Mouse (Mus musculus): Measurements from ENCODE around the gene Il34. TPM values are rescaled to one million over a fixed set of nuclear protein-coding genes. Genes with fewer than 3 reads are reported as not detected.
A peak's percentile ranks its signal among the peaks of the same experiment; 100 is the strongest.

Il34 gene
- polyA plus RNA-seq, 1 experiment from 2014 or later, result 8.8 TPM

DNA sequence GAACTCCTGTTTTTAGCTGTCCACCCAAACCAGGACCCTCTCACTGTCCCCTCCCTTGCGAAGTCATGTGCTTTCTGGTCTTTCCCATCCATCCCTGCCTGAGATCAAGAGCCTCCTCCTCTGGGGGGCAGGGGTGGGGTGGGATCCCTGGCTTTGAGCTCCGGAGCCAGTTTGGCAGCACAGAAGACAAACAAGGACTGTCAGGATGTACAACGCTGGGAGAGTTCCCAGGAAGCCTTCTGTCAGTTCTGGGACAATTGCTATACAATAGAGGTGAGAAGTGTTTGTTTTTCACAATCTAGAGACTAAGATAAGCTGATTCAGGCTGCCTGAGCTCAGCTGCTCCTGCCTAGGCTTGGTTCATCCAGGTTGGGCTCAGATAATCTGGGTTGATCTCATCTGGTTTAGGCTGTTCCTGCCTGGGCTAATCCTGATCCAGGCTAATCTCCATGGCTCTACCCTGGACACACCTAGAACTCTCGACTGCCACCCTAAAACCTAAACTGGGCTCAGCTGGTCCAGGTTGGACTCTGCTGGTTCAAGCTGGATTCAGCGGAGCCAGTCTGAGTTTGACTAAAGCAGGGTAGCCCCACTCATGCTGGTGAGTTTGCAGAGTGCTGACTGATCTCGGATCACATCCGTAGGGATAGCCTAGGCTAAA lies 45.3 kb downstream of the Il34 start:
- Histone ChIP-seq H3K4me1 (ENCODE audit: control insufficient read depth, insufficient read depth, low read depth, low read length) (no peaks in the 10 kb centered on the region), H3K4me3 (ENCODE audit: low read length) (no peak overlapping the region), H3K36me3 (ENCODE audit: control insufficient read depth, insufficient read depth, low read length) (no peaks in the 10 kb centered on the region), H3K9me3 (ENCODE audit: control insufficient read depth, low read length) (no peaks in the 10 kb centered on the region), H3K4me2 (ENCODE audit: low read length) (no peak overlapping the region), H3K27ac (ENCODE audit: low read depth, low read length) (peak overlapping the region; percentile 17; the same call in 1 of the 2 replicates), H3K27me3 (replicated peaks; ENCODE audit: control insufficient read depth, insufficient read depth, low read length) (no peaks in the 10 kb centered on the region), H3K9ac (ENCODE audit: low read depth, low read length) (no peak overlapping the region)
- no peak for ATAC-seq
- 70% methylated on average over 7 of the region's 7 CpGs for WGBS

DNA sequence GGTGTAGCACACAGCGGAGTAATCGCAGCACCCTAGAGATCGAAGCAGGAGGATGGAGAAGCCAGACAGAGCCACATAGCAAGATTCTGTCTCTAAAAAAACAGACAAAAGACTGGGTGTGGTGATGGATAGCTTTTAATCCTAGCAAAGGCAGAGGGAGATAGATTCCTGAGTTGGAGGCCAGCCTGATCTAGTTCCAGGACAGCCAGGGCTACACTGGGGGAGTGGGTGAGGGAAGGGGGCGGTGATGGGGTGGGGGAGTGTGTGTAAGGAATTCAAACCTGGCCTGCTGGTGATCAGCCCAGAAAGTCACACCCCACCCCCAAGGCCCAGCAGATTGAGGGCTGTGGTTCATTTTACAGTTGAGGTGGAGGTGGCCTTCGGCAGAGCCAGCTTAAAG lies 49.5 kb downstream of the Il34 start:
- Histone ChIP-seq H3K36me3 (ENCODE audit: control insufficient read depth, insufficient read depth, low read length) (no peaks in the 10 kb centered on the region), H3K27ac (ENCODE audit: low read depth, low read length) (no peak overlapping the region), H3K4me1 (ENCODE audit: control insufficient read depth, insufficient read depth, low read depth, low read length) (no peaks in the 10 kb centered on the region), H3K27me3 (replicated peaks; ENCODE audit: control insufficient read depth, insufficient read depth, low read length) (no peaks in the 10 kb centered on the region), H3K9me3 (ENCODE audit: control insufficient read depth, low read length) (no peaks in the 10 kb centered on the region), H3K4me3 (ENCODE audit: low read length) (no peak overlapping the region), H3K4me2 (ENCODE audit: low read length) (no peak overlapping the region), H3K9ac (ENCODE audit: low read depth, low read length) (no peak overlapping the region)
- 92% methylated on average over 5 of the region's 5 CpGs for WGBS
- ATAC-seq, result no peak

DNA sequence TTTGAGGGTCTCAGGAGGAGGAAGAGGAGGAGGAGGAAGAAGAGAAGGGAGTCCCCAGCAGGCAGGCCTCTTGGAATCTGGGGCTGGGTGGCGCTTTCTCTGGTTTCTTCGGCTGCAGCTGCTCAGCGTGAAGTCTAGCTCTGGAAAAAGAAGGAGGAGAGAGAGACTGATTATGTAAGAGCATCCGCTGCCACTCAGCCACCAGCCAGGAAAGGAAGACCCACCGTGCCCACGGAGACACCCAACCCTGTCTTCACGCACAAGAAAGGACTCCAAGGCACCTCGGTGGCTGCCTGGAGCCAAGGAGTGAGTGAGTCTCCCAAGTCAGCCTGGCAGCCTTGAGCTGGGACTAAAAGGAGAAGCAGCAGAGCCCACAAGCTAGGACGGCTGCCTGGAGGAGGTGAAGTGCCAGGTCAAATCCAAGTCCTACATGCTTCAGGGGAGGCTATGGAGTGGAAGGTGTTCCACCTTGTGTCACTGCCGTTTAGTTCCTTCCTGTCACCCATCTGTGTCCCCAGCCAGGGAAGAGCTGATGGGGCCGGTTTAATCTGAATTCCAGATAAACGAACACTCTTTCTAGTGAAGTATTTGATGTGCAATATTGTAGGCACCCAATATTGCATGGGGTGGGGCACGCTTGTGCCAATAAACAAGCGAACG lies 50.1 kb downstream of the Il34 start:
- Histone ChIP-seq H3K4me2 (ENCODE audit: low read length) (no peak overlapping the region), H3K36me3 (ENCODE audit: control insufficient read depth, insufficient read depth, low read length) (no peaks in the 10 kb centered on the region), H3K27ac (ENCODE audit: low read depth, low read length) (no peak overlapping the region), H3K9me3 (ENCODE audit: control insufficient read depth, low read length) (no peaks in the 10 kb centered on the region), H3K4me3 (ENCODE audit: low read length) (no peak overlapping the region), H3K27me3 (replicated peaks; ENCODE audit: control insufficient read depth, insufficient read depth, low read length) (no peaks in the 10 kb centered on the region), H3K4me1 (ENCODE audit: control insufficient read depth, insufficient read depth, low read depth, low read length) (no peaks in the 10 kb centered on the region), H3K9ac (ENCODE audit: low read depth, low read length) (no peak overlapping the region)
- ATAC-seq, result no peak
- 54% methylated on average over 15 of the region's 15 CpGs for WGBS

DNA sequence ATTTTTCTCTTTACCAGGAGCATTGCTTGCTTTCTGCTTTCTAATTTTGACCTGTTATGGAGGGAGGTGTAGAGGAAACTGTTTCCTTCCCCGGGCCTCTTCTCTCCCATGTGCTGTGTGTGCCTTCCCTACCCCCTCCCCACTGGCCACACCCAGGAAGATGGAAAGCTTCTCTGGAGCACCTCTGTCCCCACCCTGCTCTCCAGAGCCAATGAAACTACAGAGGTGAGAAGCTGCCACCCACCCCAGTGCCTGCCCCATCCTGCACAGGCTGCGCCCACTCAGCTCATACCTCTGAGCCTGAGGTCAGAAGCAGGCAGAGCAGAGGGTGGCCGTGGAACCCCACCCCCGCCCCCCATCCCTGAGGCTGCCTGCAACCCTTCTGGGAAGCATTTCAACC lies 51.0 kb downstream of the Il34 start:
- Histone ChIP-seq H3K9ac (ENCODE audit: low read depth, low read length) (peak overlapping the region; percentile 25; the same call in 1 of the 2 replicates), H3K27ac (ENCODE audit: low read depth, low read length) (no peak overlapping the region), H3K4me2 (ENCODE audit: low read length) (no peak overlapping the region), H3K27me3 (replicated peaks; ENCODE audit: control insufficient read depth, insufficient read depth, low read length) (no peaks in the 10 kb centered on the region), H3K4me1 (ENCODE audit: control insufficient read depth, insufficient read depth, low read depth, low read length) (no peaks in the 10 kb centered on the region), H3K4me3 (ENCODE audit: low read length) (no peak overlapping the region), H3K9me3 (ENCODE audit: control insufficient read depth, low read length) (no peaks in the 10 kb centered on the region), H3K36me3 (ENCODE audit: control insufficient read depth, insufficient read depth, low read length) (no peaks in the 10 kb centered on the region)
- 0 out of 2 replicates have a peak, but pooled peaks have one; percentile 37 for ATAC-seq
- 50% methylated on average over 4 of the region's 4 CpGs for WGBS

DNA sequence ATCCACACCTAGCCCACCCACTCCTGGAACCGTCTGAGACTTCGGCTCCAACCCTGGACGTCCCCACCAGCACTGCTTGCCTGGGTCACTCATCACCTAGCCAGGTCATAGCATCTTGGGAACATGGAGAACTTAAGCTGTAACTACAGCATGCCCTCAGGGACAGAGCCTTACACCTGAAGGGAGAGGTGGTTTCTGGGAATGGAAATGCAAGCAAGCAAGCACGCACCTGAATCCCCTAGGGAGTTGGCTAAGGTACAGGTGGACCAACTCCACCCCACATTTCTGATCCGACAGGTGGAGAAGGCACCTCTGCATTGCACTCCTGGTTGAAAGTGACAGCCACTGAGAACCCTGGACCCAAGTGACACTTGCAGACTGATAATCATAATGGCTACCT lies 54.2 kb downstream of the Il34 start:
- no peak overlapping the region for H3K4me3 ChIP-seq (ENCODE audit: low read length)
- no peak overlapping the region for H3K27ac ChIP-seq (ENCODE audit: low read depth, low read length)
- no peak overlapping the region for H3K9ac ChIP-seq (ENCODE audit: low read depth, low read length)
- no peaks in the 10 kb centered on the region for H3K36me3 ChIP-seq (ENCODE audit: control insufficient read depth, insufficient read depth, low read length)
- 88% methylated on average over 5 of the region's 5 CpGs for WGBS
- no peaks in the 10 kb centered on the region for H3K4me1 ChIP-seq (ENCODE audit: control insufficient read depth, insufficient read depth, low read depth, low read length)
- ATAC-seq, result no peak
- H3K4me2 ChIP-seq (ENCODE audit: low read length), result no peak overlapping the region
- H3K9me3 ChIP-seq (ENCODE audit: control insufficient read depth, low read length), result no peaks in the 10 kb centered on the region
- no peaks in the 10 kb centered on the region for H3K27me3 ChIP-seq (replicated peaks; ENCODE audit: control insufficient read depth, insufficient read depth, low read length)

DNA sequence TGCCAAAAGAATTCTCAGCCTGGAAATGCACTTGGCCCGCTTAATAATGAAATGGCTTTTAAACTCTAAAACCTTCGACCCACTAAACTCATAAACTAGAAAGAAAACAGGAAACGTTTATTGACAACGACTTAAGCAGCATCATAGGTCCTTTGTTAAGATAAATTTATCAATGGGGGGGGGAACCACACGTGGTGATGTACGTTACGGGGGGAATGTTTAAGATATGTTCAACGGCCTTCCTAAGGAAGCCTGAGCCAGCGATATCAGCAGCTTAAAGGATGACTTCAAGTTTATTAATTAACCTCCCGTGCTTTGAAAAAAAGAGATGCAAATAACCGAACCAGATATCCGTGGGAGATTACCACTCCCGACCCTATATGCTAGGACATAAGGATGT lies 55.5 kb downstream of the Il34 start:
- no peak overlapping the region for H3K9ac ChIP-seq (ENCODE audit: low read depth, low read length)

DNA sequence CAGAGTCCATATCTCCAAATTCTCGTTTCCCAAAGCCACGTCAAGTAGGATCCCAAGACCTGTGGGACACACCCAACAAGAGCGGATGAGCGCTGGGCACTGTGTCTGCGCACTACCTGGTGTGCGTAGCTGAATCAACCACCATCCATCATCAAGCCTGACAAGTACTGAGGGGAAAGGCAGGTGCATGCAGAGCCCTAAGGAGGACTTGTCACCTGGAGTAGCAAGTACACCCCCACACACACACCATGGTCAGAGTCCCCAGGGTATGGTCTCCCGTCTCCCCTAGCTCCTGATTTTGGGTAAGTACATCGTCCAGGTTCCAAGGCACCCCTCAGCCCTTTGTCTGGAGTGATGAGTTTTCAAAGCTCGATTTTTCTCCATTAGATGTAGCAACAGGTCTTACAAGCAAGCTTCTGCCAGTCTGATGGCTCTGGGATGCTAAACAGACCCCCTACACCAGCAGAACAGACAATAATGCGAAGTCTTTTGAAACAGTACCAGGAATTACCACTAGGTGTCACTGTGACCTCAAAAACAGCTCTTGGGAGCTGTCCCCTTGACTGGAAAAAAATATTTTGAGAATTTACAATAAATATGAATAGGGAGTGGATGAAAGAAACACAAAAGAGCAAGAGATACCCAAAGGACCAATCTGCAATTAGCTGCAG lies 56.1 kb downstream of the Il34 start:
- H3K4me1 ChIP-seq (ENCODE audit: control insufficient read depth, insufficient read depth, low read depth, low read length), result no peaks in the 10 kb centered on the region
- H3K27ac ChIP-seq (ENCODE audit: low read depth, low read length), result no peak overlapping the region
- H3K27me3 ChIP-seq (replicated peaks; ENCODE audit: control insufficient read depth, insufficient read depth, low read length), result no peaks in the 10 kb centered on the region
- H3K4me3 ChIP-seq (ENCODE audit: low read length), result no peak overlapping the region
- peak; percentile 71 for ATAC-seq
- WGBS, result 59% methylated on average over 10 of the region's 10 CpGs
- no peaks in the 10 kb centered on the region for H3K9me3 ChIP-seq (ENCODE audit: control insufficient read depth, low read length)
- no peaks in the 10 kb centered on the region for H3K36me3 ChIP-seq (ENCODE audit: control insufficient read depth, insufficient read depth, low read length)
- H3K9ac ChIP-seq (ENCODE audit: low read depth, low read length), result no peak overlapping the region
- H3K4me2 ChIP-seq (ENCODE audit: low read length), result no peak overlapping the region

More for the DNA sequence above, 55.5 kb downstream of the Il34 start:
- Histone ChIP-seq H3K4me1 (ENCODE audit: control insufficient read depth, insufficient read depth, low read depth, low read length) (no peaks in the 10 kb centered on the region), H3K27ac (ENCODE audit: low read depth, low read length) (no peak overlapping the region), H3K4me3 (ENCODE audit: low read length) (no peak overlapping the region), H3K9me3 (ENCODE audit: control insufficient read depth, low read length) (no peaks in the 10 kb centered on the region), H3K36me3 (ENCODE audit: control insufficient read depth, insufficient read depth, low read length) (no peaks in the 10 kb centered on the region), H3K4me2 (ENCODE audit: low read length) (no peak overlapping the region), H3K27me3 (replicated peaks; ENCODE audit: control insufficient read depth, insufficient read depth, low read length) (no peaks in the 10 kb centered on the region)
- 37% methylated on average over 13 of the region's 13 CpGs for WGBS
- ATAC-seq, result no peak

DNA sequence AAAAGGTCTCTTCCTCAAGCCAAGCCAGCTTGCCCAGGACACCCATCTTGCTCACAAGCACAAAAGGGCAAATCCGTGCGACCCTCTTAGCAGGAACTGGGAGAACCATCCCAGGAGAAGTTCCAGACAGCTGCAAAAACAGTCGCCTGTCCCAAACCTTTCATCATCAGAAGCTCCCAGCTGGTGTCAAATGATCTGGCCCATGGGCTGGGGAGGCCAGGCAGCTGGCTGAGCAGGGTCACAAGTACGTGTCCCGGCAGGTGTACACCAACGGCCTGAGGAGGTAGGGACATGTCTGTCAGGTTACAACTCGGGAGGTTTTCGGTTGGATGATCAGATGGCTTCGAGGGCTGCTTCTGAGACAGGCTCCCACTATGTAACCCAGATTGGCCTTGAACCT lies 59.1 kb downstream of the Il34 start:
- H3K36me3 ChIP-seq (ENCODE audit: control insufficient read depth, insufficient read depth, low read length), result no peaks in the 10 kb centered on the region
- 77% methylated on average over 9 of the region's 9 CpGs for WGBS
- H3K9ac ChIP-seq (ENCODE audit: low read depth, low read length), result no peak overlapping the region
- no peak overlapping the region for H3K4me3 ChIP-seq (ENCODE audit: low read length)
- H3K27ac ChIP-seq (ENCODE audit: low read depth, low read length), result no peak overlapping the region
- no peaks in the 10 kb centered on the region for H3K27me3 ChIP-seq (replicated peaks; ENCODE audit: control insufficient read depth, insufficient read depth, low read length)
- H3K4me2 ChIP-seq (ENCODE audit: low read length), result no peak overlapping the region
- ATAC-seq, result no peak
- no peaks in the 10 kb centered on the region for H3K4me1 ChIP-seq (ENCODE audit: control insufficient read depth, insufficient read depth, low read depth, low read length)
- H3K9me3 ChIP-seq (ENCODE audit: control insufficient read depth, low read length), result no peaks in the 10 kb centered on the region

DNA sequence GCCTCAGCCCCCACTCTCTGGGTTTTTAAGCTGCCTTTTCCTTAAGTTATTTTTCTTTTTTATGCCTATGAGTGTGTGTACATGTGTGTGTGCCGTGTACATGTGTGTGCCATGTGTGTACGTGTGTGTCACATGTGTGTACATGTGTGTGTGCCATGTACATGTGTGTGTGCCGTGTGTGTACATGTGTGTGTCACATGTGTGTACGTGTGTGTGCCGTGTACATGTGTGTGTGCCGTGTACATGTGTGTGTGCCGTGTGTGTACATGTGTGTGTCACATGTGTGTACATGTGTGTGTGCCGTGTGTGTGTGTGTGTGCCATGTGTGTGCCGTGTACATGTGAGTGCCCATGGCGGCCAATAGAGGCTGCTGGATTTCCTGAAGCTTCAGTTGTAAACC lies 60.6 kb downstream of the Il34 start:
- WGBS, result 97% methylated on average over 10 of the region's 10 CpGs
- Histone ChIP-seq H3K27me3 (replicated peaks; ENCODE audit: control insufficient read depth, insufficient read depth, low read length) (no peaks in the 10 kb centered on the region), H3K27ac (ENCODE audit: low read depth, low read length) (no peak overlapping the region), H3K4me3 (ENCODE audit: low read length) (no peak overlapping the region), H3K36me3 (ENCODE audit: control insufficient read depth, insufficient read depth, low read length) (no peaks in the 10 kb centered on the region), H3K9ac (ENCODE audit: low read depth, low read length) (no peak overlapping the region), H3K4me1 (ENCODE audit: control insufficient read depth, insufficient read depth, low read depth, low read length) (no peaks in the 10 kb centered on the region), H3K4me2 (ENCODE audit: low read length) (no peak overlapping the region), H3K9me3 (ENCODE audit: control insufficient read depth, low read length) (no peaks in the 10 kb centered on the region)
- ATAC-seq, result no peak

Data from hindbrain, embryonic 16.5 days (tissue).